Mouse (Mus musculus) liver, embryonic 13.5 days (tissue): ENCODE data around the gene Olfr122. TPM values are rescaled to one million over a fixed set of nuclear protein-coding genes. Genes with fewer than 3 reads are reported as not detected.

Experiments
- ATAC-seq: fragments of 200-750 bp; cut with Nextera tagmentation; 2 replicates; pipeline ENCODE4 v1.8.0; 2017; ENCODE audit warnings: low read depth, mild to moderate bottlenecking, moderate number of reproducible peaks, moderate library complexity
- DNase-seq: peaks from one replicate; pipeline ENCODE4 v3.0.0; 2022
- H3K27ac ChIP-seq: fragments of 300-500 bp; sonication (generic); 2 replicates; pipeline ENCODE4 v1.5.1; 2015; ENCODE audit warnings: moderate library complexity, mild to moderate bottlenecking, inconsistent platforms
- H3K27me3 ChIP-seq: fragments of 300-500 bp; sonication (generic); 2 replicates; pipeline ENCODE4 v1.6.1; 2015; ENCODE audit warnings: mild to moderate bottlenecking, inconsistent platforms
- H3K36me3 ChIP-seq: fragments of 300-500 bp; sonication (generic); 2 replicates; pipeline ENCODE4 v1.6.1; 2015; ENCODE audit warnings: mild to moderate bottlenecking, inconsistent platforms
- H3K4me1 ChIP-seq: fragments of 300-500 bp; sonication (generic); replicated peaks from 2 replicates; pipeline ENCODE4 v1.6.1; 2015; ENCODE audit warnings: inconsistent platforms
- H3K4me2 ChIP-seq: fragments of 300-500 bp; sonication (generic); 2 replicates; pipeline ENCODE4 v1.6.1; 2015; ENCODE audit warnings: inconsistent platforms, mild to moderate bottlenecking, moderate library complexity
- H3K4me3 ChIP-seq: fragments of 300-500 bp; sonication (generic); replicated peaks from 2 replicates; pipeline ENCODE4 v1.5.1; 2015; ENCODE audit warnings: mild to moderate bottlenecking, inconsistent platforms
- H3K9ac ChIP-seq: fragments of 300-500 bp; sonication (generic); 2 replicates; pipeline ENCODE4 v1.6.1; 2015; ENCODE audit warnings: mild to moderate bottlenecking, inconsistent platforms
- H3K9me3 ChIP-seq: fragments of 300-500 bp; sonication (generic); replicated peaks from 2 replicates; pipeline ENCODE4 v1.6.1; 2016; ENCODE audit warnings: inconsistent platforms
- WGBS: fragments of 180-500 bp; shearing (Covaris S2); methylation state at CpG from one replicate; pipeline ENCODE4 v1.1.7; 2015; ENCODE audit not compliant: insufficient replicate concordance; 5-methylcytosine and 5-hydroxymethylcytosine counted together
- polyA plus RNA-seq: library from polyadenylated mRNA; unstranded; fragments of >200 nt; fragmentation: Nextera tagmentation; extraction: Ambion mirVana; gene quantifications from 2 replicates; pipeline ENCODE4 v1.2.1, GENCODE M21; 2015

Gene Olfr122
- not detected in 2 replicates for polyA plus RNA-seq

DNA sequence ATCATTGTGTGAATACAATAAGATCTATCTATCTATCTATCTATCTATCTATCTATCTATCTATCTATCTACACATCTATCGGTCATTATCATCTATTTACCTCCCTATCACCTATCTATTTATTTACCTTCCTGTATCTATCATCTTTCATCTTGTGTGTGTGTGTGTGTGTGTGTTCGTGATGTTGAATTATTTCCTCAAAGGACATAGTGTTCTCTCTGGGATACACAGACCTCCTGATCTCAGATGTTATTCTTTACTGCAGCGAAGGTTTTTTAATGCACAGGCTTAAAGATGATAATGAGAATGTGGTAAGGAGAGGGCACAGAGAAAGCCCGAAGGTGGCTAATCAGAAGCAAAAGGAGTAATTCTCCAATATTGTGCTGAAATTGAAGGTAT lies at the start of gene Olfr122:
Gene Olfr122, plus strand, starts transcription at position 301 of the 400 bp plus-strand sequence.
- 0 out of 2 replicates have a peak, but pooled peaks cover 4% of the 10 kb centered on the region for H3K9me3 ChIP-seq
- ATAC-seq (no peak), DNase-seq (no peak)
- H3K27ac ChIP-seq = no peak within 1 kb of the TSS
- H3K4me3 ChIP-seq = no peak within 1 kb of the TSS
- H3K27me3 ChIP-seq = no peaks in the 10 kb centered on the region
- H3K4me1 ChIP-seq = no peaks in the 10 kb centered on the region
- no peak within 1 kb of the TSS for H3K9ac ChIP-seq
- no peaks in the 10 kb centered on the region for H3K36me3 ChIP-seq
- no peak within 1 kb of the TSS for H3K4me2 ChIP-seq
- WGBS = 57% methylated on average over 4 of the region's 4 CpGs

DNA sequence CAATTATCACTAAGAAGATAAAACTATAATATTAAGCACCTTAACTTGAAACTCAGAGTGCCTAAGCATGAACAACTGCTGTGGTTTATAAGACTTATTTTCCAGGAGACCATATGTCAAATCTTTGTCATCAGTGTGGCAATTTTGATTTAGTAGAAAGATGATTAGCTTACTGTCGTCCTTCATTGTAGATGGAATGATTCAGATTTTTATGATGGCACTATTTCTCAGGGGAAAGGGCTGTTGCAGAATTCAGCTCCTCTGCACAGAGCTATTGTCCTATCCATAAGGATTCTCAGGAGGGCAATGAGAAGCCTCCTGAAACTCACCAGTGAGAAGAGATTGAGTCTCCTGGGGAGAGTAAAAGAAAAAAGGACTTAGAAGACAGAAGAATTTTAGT lies 46.9 kb upstream of the Olfr122 start, which contains the start of gene Olfr120:
Gene Olfr120, plus strand, starts transcription at position 301 of the 400 bp plus-strand sequence.
- DNase-seq = no peak
- H3K27me3 ChIP-seq = no peaks in the 10 kb centered on the region
- H3K9me3 ChIP-seq = no peaks in the 10 kb centered on the region
- H3K4me2 ChIP-seq = no peak within 1 kb of the TSS
- no peak within 1 kb of the TSS for H3K27ac ChIP-seq
- no peak within 1 kb of the TSS for H3K4me3 ChIP-seq
- H3K36me3 ChIP-seq = no peaks in the 10 kb centered on the region
- no peak for ATAC-seq
- H3K4me1 ChIP-seq = no peaks in the 10 kb centered on the region
- no peak within 1 kb of the TSS for H3K9ac ChIP-seq
- WGBS = 44% methylated on average over 1 of the region's 1 CpGs

DNA sequence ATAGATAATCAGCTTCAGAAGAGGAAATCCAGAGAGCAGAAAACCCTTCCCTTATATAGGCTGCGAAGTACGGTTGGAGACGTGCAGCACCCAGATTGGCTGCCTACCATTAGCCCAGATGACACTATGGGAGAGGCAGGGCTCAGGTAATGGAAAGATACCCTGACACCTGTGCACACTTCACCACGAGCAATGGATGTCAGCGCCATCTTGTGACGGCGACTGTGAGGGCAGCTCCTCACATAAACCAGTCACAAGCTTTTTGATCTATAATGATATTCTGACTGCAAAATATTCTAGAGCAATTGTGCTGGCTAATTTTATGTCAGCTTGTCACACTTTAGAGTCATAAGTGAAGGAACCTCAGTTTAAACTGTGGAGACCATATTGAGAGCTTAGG lies 30.3 kb upstream of the Olfr122 start:
- no peak overlapping the region for H3K4me3 ChIP-seq
- 38% methylated on average over 7 of the region's 7 CpGs for WGBS
- H3K36me3 ChIP-seq = no peaks in the 10 kb centered on the region
- H3K4me1 ChIP-seq = no peaks in the 10 kb centered on the region
- no peaks in the 10 kb centered on the region for H3K27me3 ChIP-seq
- H3K9ac ChIP-seq = no peak overlapping the region
- H3K4me2 ChIP-seq = no peak overlapping the region
- no peak overlapping the region for H3K27ac ChIP-seq
- ATAC-seq (no peak), DNase-seq (no peak)
- no peaks in the 10 kb centered on the region for H3K9me3 ChIP-seq

DNA sequence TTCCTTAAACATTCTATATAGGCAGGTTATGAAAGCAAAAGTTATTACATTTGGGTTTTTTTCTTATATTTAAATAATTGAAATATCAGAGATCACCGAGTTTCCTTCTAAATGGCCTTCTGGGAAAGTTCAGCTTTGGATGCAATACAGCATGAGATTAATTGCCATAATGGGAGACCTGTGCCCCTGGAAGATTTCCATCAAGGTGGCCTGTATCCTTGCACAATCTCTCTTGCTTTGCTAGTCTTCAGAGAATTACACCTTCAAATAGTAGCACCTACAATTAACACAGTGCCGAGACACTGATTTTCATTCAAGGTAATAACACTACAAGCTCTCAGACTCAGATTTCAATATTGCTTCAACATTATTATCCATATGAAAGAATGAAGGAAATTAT lies 24.8 kb downstream of the Olfr122 start, which contains the start of gene Olfr123:
Gene Olfr123, plus strand, starts transcription at position 301 of the 400 bp plus-strand sequence.
- Histone ChIP-seq H3K27ac (no peak within 1 kb of the TSS), H3K4me1 (no peaks in the 10 kb centered on the region), H3K4me3 (no peak within 1 kb of the TSS), H3K9ac (no peak within 1 kb of the TSS), H3K9me3 (no peaks in the 10 kb centered on the region), H3K27me3 (no peaks in the 10 kb centered on the region), H3K4me2 (no peak within 1 kb of the TSS), H3K36me3 (no peaks in the 10 kb centered on the region)
- no peak for DNase-seq
- no peak for ATAC-seq
- 76% methylated on average over 2 of the region's 2 CpGs for WGBS

DNA sequence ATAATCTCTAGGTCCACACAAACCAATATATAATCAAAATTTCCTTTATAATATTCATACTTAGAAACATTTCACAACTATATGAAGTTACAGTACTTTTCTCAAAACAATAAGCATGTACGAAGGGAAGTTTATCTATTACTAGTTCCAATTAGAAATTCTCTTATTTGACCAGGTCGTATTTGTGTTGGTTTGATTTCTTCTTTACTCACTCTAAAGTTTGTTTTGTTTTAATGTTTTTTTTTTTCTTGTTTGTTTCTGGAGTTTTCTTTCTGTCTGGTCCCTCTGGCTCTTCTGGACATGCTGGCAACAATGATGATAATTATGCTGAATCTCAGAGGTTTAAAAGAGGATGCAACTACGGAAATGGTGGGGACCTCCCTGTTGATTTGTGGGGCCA lies 31.2 kb downstream of the Olfr122 start, which contains the start of gene Olfr124:
Gene Olfr124, plus strand, starts transcription at position 301 of the 400 bp plus-strand sequence.
- H3K4me1 ChIP-seq = no peaks in the 10 kb centered on the region
- H3K36me3 ChIP-seq = no peaks in the 10 kb centered on the region
- H3K27me3 ChIP-seq = no peaks in the 10 kb centered on the region
- H3K4me2 ChIP-seq = no peak within 1 kb of the TSS
- no peak within 1 kb of the TSS for H3K4me3 ChIP-seq
- no peak for DNase-seq
- no peak within 1 kb of the TSS for H3K27ac ChIP-seq
- ATAC-seq = no peak
- H3K9me3 ChIP-seq = no peaks in the 10 kb centered on the region
- H3K9ac ChIP-seq = no peak within 1 kb of the TSS
- 75% methylated on average over 3 of the region's 3 CpGs for WGBS

Other genes with a start within 250 kb of the Olfr122 start
- not detected in 2 replicates for gene Olfr112, start 199.2 kb upstream of the Olfr122 start, polyA plus RNA-seq
- not detected in 2 replicates for gene Olfr113, start 190.9 kb upstream of the Olfr122 start, polyA plus RNA-seq
- not detected in 2 replicates for gene Olfr114, start 175.9 kb upstream of the Olfr122 start, polyA plus RNA-seq
- gene Olfr115, start 141.5 kb upstream of the Olfr122 start, polyA plus RNA-seq = not detected in 2 replicates
- gene Olfr116, start 141.4 kb upstream of the Olfr122 start, polyA plus RNA-seq = not detected in 2 replicates
- not detected in 2 replicates for gene Olfr117, start 104.8 kb upstream of the Olfr122 start, polyA plus RNA-seq
- gene Olfr118, start 101.6 kb upstream of the Olfr122 start, polyA plus RNA-seq = not detected in 2 replicates
- not detected in 2 replicates for gene Olfr119, start 72.0 kb upstream of the Olfr122 start, polyA plus RNA-seq
- gene Olfr120, start 46.8 kb upstream of the Olfr122 start, polyA plus RNA-seq = not detected in 2 replicates
- gene Olfr121, start 19.8 kb upstream of the Olfr122 start, polyA plus RNA-seq = not detected in 2 replicates
- gene Olfr123, start 24.9 kb downstream of the Olfr122 start, polyA plus RNA-seq = not detected in 2 replicates
- gene Olfr124, start 31.3 kb downstream of the Olfr122 start, polyA plus RNA-seq = not detected in 2 replicates
- gene Olfr125, start 64.3 kb downstream of the Olfr122 start, polyA plus RNA-seq = not detected in 2 replicates
- not detected in 2 replicates for gene Olfr126, start 78.9 kb downstream of the Olfr122 start, polyA plus RNA-seq
- gene Olfr127, start 131.8 kb downstream of the Olfr122 start, polyA plus RNA-seq = not detected in 2 replicates
- not detected in 2 replicates for gene Olfr128, start 151.9 kb downstream of the Olfr122 start, polyA plus RNA-seq
- not detected in 2 replicates for gene Olfr761, start 184.5 kb downstream of the Olfr122 start, polyA plus RNA-seq